Mouse (Mus musculus): ENCODE measurements around the gene Lcn2. TPM values are rescaled to one million over a fixed set of nuclear protein-coding genes. Genes with fewer than 3 reads are reported as not detected.
A peak's percentile ranks its signal among the peaks of the same experiment; 100 is the strongest.

Gene Lcn2
- polyA plus RNA-seq, 1 experiment from 2014 or later = 0.22 TPM

DNA sequence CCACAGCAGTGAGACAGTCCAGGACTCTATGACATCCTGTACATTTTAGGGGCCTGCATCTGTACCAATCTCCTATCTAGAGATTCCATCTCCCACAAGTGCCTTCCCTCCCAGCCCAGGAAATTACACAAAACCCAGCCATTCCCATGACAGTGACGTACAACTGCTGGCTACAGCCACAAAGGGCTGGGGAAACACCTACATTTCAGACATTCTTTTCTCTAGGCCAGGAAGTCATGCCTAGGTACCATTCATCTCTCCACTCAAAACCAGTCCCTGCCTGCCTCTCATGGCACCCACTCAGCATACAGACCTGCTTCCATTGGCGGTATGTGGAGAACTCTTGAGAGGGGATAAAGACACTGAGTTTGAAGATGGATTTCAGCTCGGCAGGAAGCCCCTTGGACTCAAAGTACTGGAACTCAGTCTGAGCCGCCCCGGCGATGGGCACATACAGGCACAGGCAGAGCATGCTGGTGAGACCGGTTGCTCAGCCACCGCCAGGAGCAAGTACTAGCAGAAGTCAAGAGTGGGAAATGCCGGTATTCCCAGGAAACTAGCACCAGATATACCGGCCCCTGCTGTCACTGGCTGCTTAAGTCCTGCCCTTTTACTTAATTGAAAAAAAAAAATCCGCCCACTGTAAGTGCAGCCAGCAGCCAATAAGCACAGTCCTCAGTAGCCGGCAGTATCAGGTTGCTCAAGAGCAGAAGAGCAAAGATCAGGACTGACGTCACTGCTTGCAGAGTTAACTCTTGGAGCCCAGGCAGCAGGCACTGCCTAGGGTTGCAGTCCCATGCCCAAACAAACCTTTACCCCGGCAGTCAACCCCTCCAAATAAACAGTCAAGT, 35.7 kb upstream of the Lcn2 start:
- Histone ChIP-seq H3K4me3 (peak overlapping the region; percentile 41), H3K36me3 (peaks cover 33% of the 10 kb centered on the region), H3K27me3 (no peaks in the 10 kb centered on the region), H3K9ac (peak overlapping the region; percentile 62), H3K27ac (peak overlapping the region; percentile 80), H3K9me3 (no peaks in the 10 kb centered on the region), H3K4me2 (peak overlapping the region; percentile 68), H3K4me1 (peaks cover 62% of the 10 kb centered on the region)
- under 1% methylated on average over 14 of the region's 14 CpGs for WGBS
- ATAC-seq (ENCODE audit: insufficient number of reproducible peaks, insufficient read depth, low FRiP score, low TSS enrichment, low read depth) = peak; percentile 83

DNA sequence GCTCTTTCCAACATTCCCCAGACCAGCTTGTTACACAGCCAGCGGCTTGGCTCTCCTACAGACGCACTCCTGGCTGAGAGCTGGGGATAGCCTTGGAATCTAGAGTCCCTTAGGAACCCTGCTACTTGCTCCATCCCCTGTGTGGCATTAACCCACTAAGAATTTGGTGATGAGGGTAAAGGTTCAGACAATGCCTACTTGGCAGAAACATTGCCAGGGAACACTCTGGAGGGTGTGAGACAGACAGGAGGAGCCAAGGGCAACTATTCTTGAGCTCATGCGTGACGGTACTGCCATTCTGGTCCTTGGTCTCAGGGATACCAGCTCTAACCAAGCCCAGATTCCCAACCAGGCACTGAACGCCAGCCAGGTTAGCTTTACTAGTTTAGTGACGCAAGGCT, 33.8 kb upstream of the Lcn2 start:
- ATAC-seq (ENCODE audit: insufficient number of reproducible peaks, insufficient read depth, low FRiP score, low TSS enrichment, low read depth) = no peak
- 91% methylated on average over 6 of the region's 6 CpGs for WGBS
- Histone ChIP-seq H3K4me3 (no peak overlapping the region), H3K4me1 (peaks cover 54% of the 10 kb centered on the region), H3K9ac (no peak overlapping the region), H3K36me3 (peaks cover 51% of the 10 kb centered on the region), H3K27ac (no peak overlapping the region), H3K4me2 (no peak overlapping the region), H3K27me3 (no peaks in the 10 kb centered on the region), H3K9me3 (no peaks in the 10 kb centered on the region)

DNA sequence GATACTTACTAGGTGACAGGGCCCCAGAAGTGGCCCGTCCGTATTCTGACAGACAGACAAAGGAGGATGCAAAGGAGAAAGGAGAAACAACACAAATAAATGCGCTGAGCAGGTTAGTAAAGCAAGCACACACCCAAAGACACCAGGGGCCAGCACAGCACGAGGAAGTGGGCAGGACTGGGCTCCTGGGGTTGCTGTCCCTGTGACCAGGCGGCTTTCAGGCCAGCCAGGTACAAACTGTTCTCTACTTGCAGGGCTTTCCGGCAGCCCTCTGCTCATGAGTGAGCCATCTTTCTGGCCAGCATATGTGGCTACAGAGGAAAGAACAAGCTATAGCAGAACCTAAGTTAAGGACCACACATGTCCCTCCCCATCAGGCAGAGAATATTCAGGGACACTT, 32.6 kb upstream of the Lcn2 start:
- no peak for ATAC-seq (ENCODE audit: insufficient number of reproducible peaks, insufficient read depth, low FRiP score, low TSS enrichment, low read depth)
- H3K27ac ChIP-seq = no peak overlapping the region

DNA sequence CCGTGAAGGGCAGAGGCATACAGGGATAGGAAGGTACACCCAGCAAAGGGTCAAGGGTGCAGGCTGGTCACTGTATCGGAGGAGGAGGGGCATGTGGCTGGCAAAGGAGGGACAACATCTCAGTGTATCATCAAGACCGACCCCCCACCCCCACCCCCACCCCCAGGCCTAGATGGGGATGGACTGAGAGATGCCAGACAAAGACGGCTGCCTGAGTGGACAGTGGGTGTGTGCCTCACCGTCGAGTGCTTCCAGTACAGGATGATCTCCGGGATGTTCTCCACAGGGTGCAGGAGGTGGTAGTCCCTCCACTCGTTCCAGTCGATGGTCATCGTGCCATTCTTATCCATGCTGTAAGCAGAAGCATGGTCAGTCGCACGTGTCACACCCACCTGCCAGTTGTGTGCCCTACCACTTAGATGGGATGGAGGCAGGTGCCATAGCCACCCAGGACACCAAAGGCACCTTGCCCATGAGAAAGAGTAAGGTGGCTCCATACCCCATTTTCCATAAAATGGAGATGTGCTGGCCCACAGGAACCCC, 32.1 kb upstream of the Lcn2 start:
- Histone ChIP-seq H3K9me3 (no peaks in the 10 kb centered on the region), H3K27ac (no peak overlapping the region), H3K36me3 (peaks cover 64% of the 10 kb centered on the region), H3K9ac (no peak overlapping the region), H3K4me3 (no peak overlapping the region), H3K4me1 (peaks cover 48% of the 10 kb centered on the region), H3K27me3 (no peaks in the 10 kb centered on the region), H3K4me2 (no peak overlapping the region)
- ATAC-seq (ENCODE audit: insufficient number of reproducible peaks, insufficient read depth, low FRiP score, low TSS enrichment, low read depth) = no peak
- 91% methylated on average over 12 of the region's 12 CpGs for WGBS

More for the DNA sequence above, 32.6 kb upstream of the Lcn2 start:
- no peak overlapping the region for H3K4me2 ChIP-seq
- no peak overlapping the region for H3K4me3 ChIP-seq
- peaks cover 59% of the 10 kb centered on the region for H3K36me3 ChIP-seq
- WGBS = 83% methylated on average over 6 of the region's 6 CpGs
- H3K9me3 ChIP-seq = no peaks in the 10 kb centered on the region
- H3K4me1 ChIP-seq = peaks cover 53% of the 10 kb centered on the region
- no peak overlapping the region for H3K9ac ChIP-seq
- no peaks in the 10 kb centered on the region for H3K27me3 ChIP-seq

DNA sequence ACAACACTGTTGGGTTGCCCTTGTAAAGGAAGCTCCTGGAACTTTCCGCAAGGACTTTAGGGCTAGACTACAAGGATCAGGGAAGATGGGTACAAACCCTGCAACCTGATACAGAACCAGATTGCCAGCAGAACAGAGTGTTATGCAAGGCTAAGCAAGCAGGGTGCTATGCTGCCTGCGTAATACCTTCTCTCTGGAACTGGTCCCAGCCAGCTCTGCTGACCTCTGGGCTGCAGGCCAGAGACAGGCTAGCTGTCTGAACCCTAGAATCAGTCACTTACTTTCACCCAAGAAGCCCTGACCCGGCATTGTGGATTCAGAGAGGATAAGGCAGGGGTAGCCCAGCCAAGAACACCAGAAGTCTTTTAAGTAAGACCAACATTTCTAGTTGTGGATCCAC, 31.3 kb upstream of the Lcn2 start:
- Histone ChIP-seq H3K9me3 (no peaks in the 10 kb centered on the region), H3K4me2 (no peak overlapping the region), H3K4me3 (no peak overlapping the region), H3K9ac (peak overlapping the region; percentile 44; the same call in 1 of the 2 replicates), H3K27me3 (no peaks in the 10 kb centered on the region), H3K27ac (0 out of 2 replicates have a peak overlapping the region, but pooled peaks have one; percentile 7), H3K36me3 (peaks cover 72% of the 10 kb centered on the region), H3K4me1 (peaks cover 40% of the 10 kb centered on the region)
- WGBS = 77% methylated on average over 3 of the region's 3 CpGs
- ATAC-seq (ENCODE audit: insufficient number of reproducible peaks, insufficient read depth, low FRiP score, low TSS enrichment, low read depth) = no peak

DNA sequence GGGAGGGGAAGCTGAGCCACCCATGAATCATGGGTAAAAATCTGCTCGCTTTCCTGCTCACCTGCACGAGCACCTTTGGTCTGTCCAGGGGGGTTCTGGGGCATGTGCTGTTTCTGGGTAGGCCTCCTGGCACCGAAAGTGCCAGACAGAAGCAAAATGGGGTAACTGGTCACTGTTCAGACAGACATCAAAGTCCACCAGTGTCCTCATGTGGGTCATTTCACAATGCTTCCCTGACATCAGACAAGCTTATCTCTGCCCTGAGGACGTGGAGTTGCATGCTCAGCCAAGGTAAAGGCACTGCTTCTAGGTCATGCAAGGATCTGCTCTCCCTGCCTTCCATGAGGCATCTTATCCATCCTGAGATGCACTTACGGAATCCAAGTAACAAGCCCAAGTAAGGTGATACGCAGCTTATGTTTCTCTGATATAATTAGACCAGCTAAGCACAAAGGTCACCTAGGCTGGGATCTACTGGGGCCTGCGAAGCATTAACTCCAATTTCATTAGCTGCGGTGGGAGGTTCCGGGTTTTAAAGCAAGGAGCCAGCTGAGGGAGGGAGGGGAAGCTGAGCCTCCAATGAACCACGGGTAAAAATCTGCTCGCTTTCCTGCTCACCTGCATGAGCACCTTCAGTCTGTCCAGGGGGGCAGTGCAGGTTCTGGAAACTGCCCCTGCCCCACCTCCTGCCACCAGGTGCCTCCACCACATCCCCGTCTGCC, 30.5 kb upstream of the Lcn2 start:
- no peak for ATAC-seq (ENCODE audit: insufficient number of reproducible peaks, insufficient read depth, low FRiP score, low TSS enrichment, low read depth)
- Histone ChIP-seq H3K27ac (peak overlapping the region; percentile 34; the same call in 1 of the 2 replicates), H3K4me3 (no peak overlapping the region), H3K4me2 (no peak overlapping the region), H3K27me3 (no peaks in the 10 kb centered on the region), H3K4me1 (peaks cover 33% of the 10 kb centered on the region), H3K9ac (0 out of 2 replicates have a peak overlapping the region, but pooled peaks have one; percentile 4), H3K9me3 (no peaks in the 10 kb centered on the region), H3K36me3 (peaks cover 79% of the 10 kb centered on the region)
- 48% methylated on average over 12 of the region's 12 CpGs for WGBS

DNA sequence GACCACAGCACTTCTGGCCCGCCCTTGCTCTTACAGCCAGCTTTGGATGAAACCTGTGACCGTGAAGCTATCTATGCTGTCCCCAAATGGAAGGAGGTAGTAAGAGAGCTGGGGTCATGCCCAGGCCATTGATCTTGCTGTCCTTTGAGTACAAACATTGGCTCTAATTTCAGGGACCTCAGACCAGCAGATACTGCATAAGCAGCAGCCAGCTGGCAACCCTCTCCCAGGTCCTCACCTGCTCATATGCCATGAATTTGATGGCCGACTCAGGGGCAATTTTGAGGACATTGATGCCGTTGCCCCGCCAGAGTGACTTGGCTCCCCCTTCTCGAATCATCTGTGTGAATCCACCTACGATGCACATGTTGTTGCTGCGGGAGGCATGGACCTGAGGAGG, 29.4 kb upstream of the Lcn2 start:
- no peak overlapping the region for H3K4me2 ChIP-seq
- H3K27me3 ChIP-seq = no peaks in the 10 kb centered on the region
- no peak overlapping the region for H3K4me3 ChIP-seq
- no peak overlapping the region for H3K27ac ChIP-seq
- no peak overlapping the region for H3K9ac ChIP-seq
- no peak for ATAC-seq (ENCODE audit: insufficient number of reproducible peaks, insufficient read depth, low FRiP score, low TSS enrichment, low read depth)
- peaks cover 22% of the 10 kb centered on the region for H3K4me1 ChIP-seq
- 88% methylated on average over 8 of the region's 8 CpGs for WGBS
- H3K36me3 ChIP-seq = peaks cover 79% of the 10 kb centered on the region
- H3K9me3 ChIP-seq = no peaks in the 10 kb centered on the region

DNA sequence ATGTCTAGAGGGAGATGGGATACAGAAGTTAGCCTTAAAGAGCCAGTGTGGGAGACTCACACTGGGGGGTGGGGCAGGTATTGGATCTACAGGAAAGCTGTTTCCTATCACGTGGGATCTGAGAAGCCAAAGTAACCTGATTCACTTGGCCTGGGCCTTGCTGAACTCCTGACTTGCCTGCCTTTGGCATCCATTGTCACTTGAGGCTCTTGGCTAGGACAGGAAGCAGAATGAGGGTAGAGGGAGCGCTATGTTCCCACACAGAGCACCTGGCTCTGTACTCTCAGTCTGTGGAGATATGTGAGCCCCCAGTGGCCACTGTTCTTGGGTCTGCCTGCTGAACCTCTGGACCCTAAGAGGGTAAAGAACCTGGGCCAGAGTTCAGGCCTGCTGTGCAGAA, 28.5 kb upstream of the Lcn2 start:
- no peak for ATAC-seq (ENCODE audit: insufficient number of reproducible peaks, insufficient read depth, low FRiP score, low TSS enrichment, low read depth)
- no peaks in the 10 kb centered on the region for H3K27me3 ChIP-seq
- H3K9me3 ChIP-seq = no peaks in the 10 kb centered on the region
- no peak overlapping the region for H3K27ac ChIP-seq
- WGBS = 46% methylated on average over 2 of the region's 2 CpGs
- H3K4me1 ChIP-seq = peaks cover 16% of the 10 kb centered on the region
- peaks cover 78% of the 10 kb centered on the region for H3K36me3 ChIP-seq
- H3K4me3 ChIP-seq = no peak overlapping the region
- no peak overlapping the region for H3K4me2 ChIP-seq
- 0 out of 2 replicates have a peak overlapping the region, but pooled peaks have one; percentile 32 for H3K9ac ChIP-seq

DNA sequence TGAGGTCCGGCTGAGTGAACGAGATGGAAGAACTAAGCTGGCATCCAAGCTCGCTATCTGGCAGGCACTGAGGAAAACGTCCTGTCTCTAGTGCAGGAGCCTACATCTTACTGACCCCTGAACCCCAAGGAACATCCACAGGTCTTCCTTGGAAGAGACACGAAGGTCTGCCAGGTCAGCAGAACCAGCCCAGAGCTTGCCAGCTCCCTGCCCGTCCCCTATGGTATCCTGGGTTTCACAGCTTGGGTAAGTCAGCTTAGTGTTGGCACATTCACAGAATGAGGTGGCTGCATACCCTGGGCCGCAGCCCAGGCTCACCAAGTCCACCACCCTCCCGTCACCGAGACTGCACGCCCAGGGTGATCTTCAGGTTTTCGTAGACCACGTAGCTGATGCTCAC, 27.7 kb upstream of the Lcn2 start:
- Histone ChIP-seq H3K27me3 (no peaks in the 10 kb centered on the region), H3K36me3 (peaks cover 71% of the 10 kb centered on the region), H3K4me1 (peaks cover 16% of the 10 kb centered on the region), H3K9me3 (no peaks in the 10 kb centered on the region), H3K4me3 (no peak overlapping the region), H3K4me2 (no peak overlapping the region), H3K9ac (no peak overlapping the region), H3K27ac (no peak overlapping the region)
- 93% methylated on average over 12 of the region's 12 CpGs for WGBS
- ATAC-seq (ENCODE audit: insufficient number of reproducible peaks, insufficient read depth, low FRiP score, low TSS enrichment, low read depth) = no peak

DNA sequence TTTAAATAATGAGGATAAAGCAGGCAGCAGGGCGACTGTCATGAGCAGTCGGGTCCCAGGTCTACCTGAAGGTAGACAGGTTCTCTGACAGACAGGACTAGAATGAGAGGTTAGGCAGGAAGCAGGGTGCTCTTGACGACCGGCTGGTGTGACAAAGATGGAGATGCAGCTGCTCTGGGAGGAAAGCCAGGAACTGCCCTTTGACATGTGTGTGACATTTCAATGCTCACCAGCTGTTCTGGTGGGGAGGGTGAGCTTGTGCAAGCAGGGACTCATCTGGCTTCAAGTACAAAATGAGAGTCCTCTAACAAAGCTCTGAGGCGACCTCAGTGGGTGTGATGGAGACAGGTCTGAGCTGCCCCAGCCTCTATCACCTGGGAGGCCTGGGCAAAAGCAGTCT, 25.9 kb upstream of the Lcn2 start:
- Histone ChIP-seq H3K27me3 (no peaks in the 10 kb centered on the region), H3K36me3 (peaks cover 52% of the 10 kb centered on the region), H3K4me1 (peaks cover 15% of the 10 kb centered on the region), H3K9me3 (no peaks in the 10 kb centered on the region), H3K27ac (0 out of 2 replicates have a peak overlapping the region, but pooled peaks have one; percentile 16), H3K4me3 (no peak overlapping the region), H3K4me2 (no peak overlapping the region), H3K9ac (no peak overlapping the region)
- ATAC-seq (ENCODE audit: insufficient number of reproducible peaks, insufficient read depth, low FRiP score, low TSS enrichment, low read depth) = no peak
- WGBS = 44% methylated on average over 5 of the region's 5 CpGs

DNA sequence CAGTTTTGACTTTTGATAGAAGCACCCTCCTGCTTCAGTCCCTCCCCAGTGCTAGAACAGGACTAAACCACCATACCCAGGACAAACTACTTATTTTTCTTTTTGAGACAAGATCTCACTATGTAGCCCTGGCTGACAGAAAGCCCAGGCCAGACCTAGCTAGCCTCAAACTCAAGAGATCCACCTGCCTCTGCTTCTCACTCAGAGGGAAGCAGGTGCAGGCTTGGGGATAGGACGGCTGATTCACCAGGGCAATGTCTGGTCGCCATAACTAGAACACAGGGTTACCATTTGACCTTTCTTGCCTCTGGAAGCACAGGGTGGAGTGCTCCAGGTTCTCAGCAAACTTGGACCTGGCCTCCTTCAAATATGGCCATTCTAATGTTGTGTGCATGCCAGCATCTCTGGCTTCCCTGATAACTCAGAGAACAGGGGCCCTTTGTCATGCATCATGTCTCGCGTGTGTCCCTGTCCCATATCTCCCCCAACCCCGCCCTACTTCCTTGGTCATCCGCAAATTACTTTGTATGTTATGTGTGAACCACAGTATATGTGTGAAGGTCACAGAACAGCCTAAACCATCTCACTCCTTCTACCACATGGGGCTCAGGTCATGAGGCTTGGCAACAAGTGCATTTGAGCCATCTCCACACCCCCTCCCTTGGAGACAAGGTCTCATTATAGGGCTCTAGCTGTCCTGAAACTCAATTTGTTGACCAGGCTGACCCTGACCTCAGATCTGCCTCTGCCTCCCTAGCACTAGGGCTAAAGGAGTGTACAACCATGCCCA, 24.9 kb upstream of the Lcn2 start:
- no peak overlapping the region for H3K9ac ChIP-seq
- no peak overlapping the region for H3K4me3 ChIP-seq
- no peak overlapping the region for H3K4me2 ChIP-seq
- peaks cover 13% of the 10 kb centered on the region for H3K4me1 ChIP-seq
- H3K27me3 ChIP-seq = no peaks in the 10 kb centered on the region
- H3K27ac ChIP-seq = no peak overlapping the region
- peaks cover 42% of the 10 kb centered on the region for H3K36me3 ChIP-seq
- no peak for ATAC-seq (ENCODE audit: insufficient number of reproducible peaks, insufficient read depth, low FRiP score, low TSS enrichment, low read depth)
- no peaks in the 10 kb centered on the region for H3K9me3 ChIP-seq
- 85% methylated on average over 6 of the region's 6 CpGs for WGBS

All from embryonic facial prominence, embryonic 13.5 days (tissue).